Mouse (Mus musculus) neural tube, embryonic 14.5 days (tissue): ENCODE measurements around the gene Bcl9. TPM values are rescaled to one million over a fixed set of nuclear protein-coding genes. Genes with fewer than 3 reads are reported as not detected.

ENCODE experiments used
- ATAC-seq: fragments of 200-750 bp; cut with Nextera tagmentation; 2 replicates; pipeline ENCODE4 v1.8.0; 2017; ENCODE audit warnings: low read depth, mild to moderate bottlenecking, moderate TSS enrichment, moderate library complexity
- H3K27ac ChIP-seq: fragments of 300-500 bp; sonication (generic); 2 replicates; pipeline ENCODE4 v1.5.1; 2014; ENCODE audit warnings: low read depth, mild to moderate bottlenecking, control low read depth, low read length, moderate library complexity, mixed read lengths
- H3K27me3 ChIP-seq: fragments of 300-500 bp; sonication (generic); 2 replicates; pipeline ENCODE4 v1.6.1; 2014; ENCODE audit warnings: low read length; ENCODE audit not compliant: control insufficient read depth, insufficient read depth
- H3K36me3 ChIP-seq: fragments of 300-500 bp; sonication (generic); 2 replicates; pipeline ENCODE4 v1.6.1; 2014; ENCODE audit warnings: low read length, mixed read lengths; ENCODE audit not compliant: control insufficient read depth, insufficient read depth
- H3K4me1 ChIP-seq: fragments of 300-500 bp; sonication (generic); 2 replicates; pipeline ENCODE4 v1.6.1; 2014; ENCODE audit warnings: low read length; ENCODE audit not compliant: control insufficient read depth, insufficient read depth
- H3K4me2 ChIP-seq: fragments of 300-500 bp; sonication (generic); 2 replicates; pipeline ENCODE4 v1.6.1; 2014; ENCODE audit warnings: mild to moderate bottlenecking, low read depth, low read length, control low read depth
- H3K4me3 ChIP-seq: fragments of 300-500 bp; sonication (generic); 2 replicates; pipeline ENCODE4 v1.5.1; 2014; ENCODE audit warnings: low read depth, low read length, control low read depth, mixed read lengths
- H3K9ac ChIP-seq: fragments of 300-500 bp; sonication (generic); replicated peaks from 2 replicates; pipeline ENCODE4 v1.6.1; 2014; ENCODE audit warnings: low read depth, mild to moderate bottlenecking, control low read depth, low read length, mixed read lengths
- H3K9me3 ChIP-seq: fragments of 300-500 bp; sonication (generic); 2 replicates; pipeline ENCODE4 v1.6.1; 2016; ENCODE audit warnings: low read length; ENCODE audit not compliant: control insufficient read depth
- WGBS: fragments of 180-500 bp; shearing (Covaris S2); extraction: QIAGEN DNeasy Blood & Tissue Kit; methylation state at CpG from one replicate; pipeline ENCODE4 v1.1.7; 2014; 5-methylcytosine and 5-hydroxymethylcytosine counted together
- polyA plus RNA-seq: library from polyadenylated mRNA; unstranded; fragments of >200 nt; fragmentation: Nextera tagmentation; extraction: Ambion mirVana; gene quantifications from 2 replicates; pipeline ENCODE4 v1.2.1, GENCODE M21; 2014

Gene Bcl9
- polyA plus RNA-seq, 1 experiment from 2014 or later, result 60.7 TPM

GRCm38 (mm10) chr3:97230631-97231404 is 66.9 kb downstream of the Bcl9 start:
- H3K36me3 ChIP-seq, result no peaks in the 10 kb centered on the region
- 97% methylated on average over 5 of the region's 5 CpGs for WGBS
- peaks cover 15% of the 10 kb centered on the region for H3K4me1 ChIP-seq
- no peaks in the 10 kb centered on the region for H3K27me3 ChIP-seq
- H3K4me3 ChIP-seq, result no peak overlapping the region
- H3K27ac ChIP-seq, result no peak overlapping the region
- no peaks in the 10 kb centered on the region for H3K9me3 ChIP-seq
- H3K4me2 ChIP-seq, result no peak overlapping the region
- no peak overlapping the region for H3K9ac ChIP-seq
- ATAC-seq, result no peak

DNA sequence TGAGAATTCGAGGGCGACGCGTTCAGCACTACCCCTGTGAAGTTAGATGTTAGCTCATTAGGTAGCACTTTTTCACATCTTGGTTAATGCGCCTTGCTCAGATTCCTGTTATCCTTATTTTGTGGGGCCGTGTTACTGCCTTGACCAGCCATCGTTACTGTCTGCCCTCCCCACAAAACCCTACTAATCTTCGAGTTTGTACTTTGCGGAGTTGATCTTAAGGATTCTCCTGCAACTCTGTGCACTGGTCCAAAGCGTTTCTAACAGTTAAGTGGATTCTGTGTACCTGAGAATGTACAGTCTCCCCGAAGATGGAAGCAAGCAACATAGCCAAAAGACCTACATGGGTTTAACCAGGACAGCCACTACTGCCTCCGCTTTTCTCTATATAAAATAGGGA is 69.3 kb downstream of the Bcl9 start:
- no peak for ATAC-seq

DNA sequence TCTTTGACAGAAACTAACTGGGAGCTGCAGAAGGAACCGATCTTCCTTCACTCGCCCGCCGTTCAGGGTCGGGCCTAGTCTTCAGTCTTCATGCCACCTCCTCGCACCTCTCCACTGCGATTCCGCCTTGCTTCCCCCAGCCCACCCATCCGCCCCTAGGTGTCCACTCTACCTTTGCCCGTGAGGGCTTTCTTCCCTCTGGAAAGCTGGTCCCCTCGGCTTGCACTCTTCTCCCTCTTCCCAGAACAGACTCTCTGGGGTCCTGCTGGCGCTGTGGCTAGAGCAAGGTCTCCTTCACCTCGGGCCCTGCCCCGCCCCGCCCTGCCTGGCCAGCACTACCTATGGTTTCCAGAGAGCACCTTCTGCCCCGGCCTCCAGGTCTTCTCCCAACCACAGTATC is 69.7 kb downstream of the Bcl9 start:
- ATAC-seq, result peak; percentile 50; the same call in 1 of the 2 replicates
- Histone ChIP-seq H3K36me3 (no peaks in the 10 kb centered on the region), H3K9me3 (no peaks in the 10 kb centered on the region), H3K27ac (peak overlapping the region; percentile 87), H3K27me3 (no peaks in the 10 kb centered on the region), H3K4me2 (peak overlapping the region; percentile 81), H3K4me1 (peaks cover 18% of the 10 kb centered on the region), H3K4me3 (peak overlapping the region; percentile 74), H3K9ac (peak overlapping the region; percentile 91)
- under 1% methylated on average over 16 of the region's 16 CpGs for WGBS

More for the DNA sequence above, 69.3 kb downstream of the Bcl9 start:
- 22% methylated on average over 12 of the region's 12 CpGs for WGBS
- Histone ChIP-seq H3K4me1 (peaks cover 18% of the 10 kb centered on the region), H3K9me3 (no peaks in the 10 kb centered on the region), H3K36me3 (no peaks in the 10 kb centered on the region), H3K27me3 (no peaks in the 10 kb centered on the region), H3K4me3 (peak overlapping the region; percentile 74), H3K27ac (no peak overlapping the region; the same call in 1 of the 2 replicates), H3K4me2 (peak overlapping the region; percentile 81), H3K9ac (peak overlapping the region; percentile 91; the same call in 1 of the 2 replicates)

DNA sequence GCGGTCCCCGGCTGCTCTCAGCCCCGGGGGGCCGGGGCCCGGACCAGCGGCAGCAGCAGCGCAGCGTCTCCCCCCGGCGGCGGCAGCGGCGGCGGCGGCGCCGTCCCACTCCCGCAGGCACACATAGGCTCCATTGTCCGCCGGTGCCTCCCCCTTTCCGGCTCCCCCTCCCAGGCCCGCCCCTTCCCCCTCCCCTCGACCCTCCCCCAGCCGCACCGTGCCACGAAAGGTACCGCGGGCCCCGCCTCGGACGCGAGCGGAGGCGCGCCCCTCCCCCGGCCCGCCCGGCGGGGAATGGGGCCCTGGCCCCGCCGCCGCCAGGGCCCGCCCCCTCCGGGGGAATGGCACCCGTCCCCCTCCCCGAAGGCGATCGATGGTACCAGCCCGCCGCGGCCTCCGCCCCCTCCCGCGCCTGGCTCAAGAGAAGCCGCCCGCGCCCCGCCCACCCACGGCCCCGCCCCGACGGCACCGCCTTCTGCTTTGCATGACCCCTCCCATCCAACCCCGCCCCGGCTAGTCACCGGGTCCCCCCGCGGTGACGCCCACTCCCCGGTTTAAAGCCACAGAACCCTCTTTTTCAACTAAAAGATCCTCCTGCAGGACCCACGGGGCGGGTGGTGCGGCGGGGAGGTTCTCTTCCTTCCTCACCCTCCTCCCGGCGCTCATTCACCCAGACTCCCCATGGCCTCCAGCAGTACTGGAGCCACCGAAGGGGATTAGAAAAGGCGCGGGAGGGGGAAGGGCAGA is 70.3 kb downstream of the Bcl9 start:
- H3K4me1 ChIP-seq, result peaks cover 18% of the 10 kb centered on the region
- peak; percentile 91 for ATAC-seq
- H3K9ac ChIP-seq, result peak overlapping the region; percentile 91
- H3K27me3 ChIP-seq, result no peaks in the 10 kb centered on the region
- H3K27ac ChIP-seq, result peak overlapping the region; percentile 87
- peak overlapping the region; percentile 81 for H3K4me2 ChIP-seq
- no peaks in the 10 kb centered on the region for H3K36me3 ChIP-seq
- peak overlapping the region; percentile 74 for H3K4me3 ChIP-seq
- H3K9me3 ChIP-seq, result no peaks in the 10 kb centered on the region
- WGBS, result under 1% methylated on average over 39 of the region's 79 CpGs

DNA sequence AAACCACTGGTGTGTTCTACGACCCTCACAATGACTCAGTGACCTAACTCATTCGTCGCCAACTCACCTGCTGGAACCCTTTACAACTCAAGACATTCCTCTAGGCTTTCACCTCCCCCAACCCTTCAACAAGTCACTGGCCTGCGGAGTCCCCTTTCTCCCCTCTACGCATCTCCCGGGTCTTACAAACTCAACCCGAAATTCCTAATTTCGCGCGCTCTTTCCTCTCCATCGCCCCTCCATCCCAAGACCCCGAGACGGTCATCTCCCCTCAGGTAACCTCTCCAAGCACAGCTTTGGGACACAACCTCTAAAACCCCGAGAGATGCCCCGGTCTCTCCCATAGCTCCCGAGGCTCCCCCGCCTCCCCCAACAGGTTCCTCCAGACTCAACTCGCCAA is 71.0 kb downstream of the Bcl9 start:
- 1% methylated on average over 18 of the region's 18 CpGs for WGBS
- Histone ChIP-seq H3K4me1 (peaks cover 18% of the 10 kb centered on the region), H3K9ac (peak overlapping the region; percentile 91), H3K36me3 (0 out of 2 replicates have a peak, but pooled peaks cover under 1% of the 10 kb centered on the region), H3K4me3 (peak overlapping the region; percentile 74), H3K27me3 (no peaks in the 10 kb centered on the region), H3K27ac (peak overlapping the region; percentile 87), H3K4me2 (peak overlapping the region; percentile 78), H3K9me3 (no peaks in the 10 kb centered on the region)
- ATAC-seq, result peak; percentile 26; the same call in 1 of the 2 replicates

DNA sequence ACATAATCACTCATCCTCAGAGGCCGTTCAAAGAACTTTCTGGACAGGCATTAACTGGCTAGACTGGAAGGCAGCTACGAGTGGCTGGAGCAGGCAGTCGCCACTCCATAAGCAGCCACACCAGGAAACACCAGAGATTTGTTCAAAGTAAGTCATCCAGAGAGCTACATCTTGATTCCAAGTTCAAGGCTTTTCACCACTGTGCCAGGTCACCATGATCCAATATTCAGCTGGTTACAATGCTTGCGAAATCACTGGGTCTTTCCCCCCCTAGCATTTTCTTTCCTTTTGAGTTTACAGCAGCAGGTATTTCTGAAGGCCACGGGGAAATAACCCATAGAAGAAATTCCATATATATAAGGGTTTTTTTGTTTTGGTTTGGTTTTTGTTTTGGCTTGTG is 72.5 kb downstream of the Bcl9 start:
- WGBS, result 83% methylated on average over 5 of the region's 5 CpGs
- H3K4me2 ChIP-seq, result no peak overlapping the region
- ATAC-seq, result no peak

DNA sequence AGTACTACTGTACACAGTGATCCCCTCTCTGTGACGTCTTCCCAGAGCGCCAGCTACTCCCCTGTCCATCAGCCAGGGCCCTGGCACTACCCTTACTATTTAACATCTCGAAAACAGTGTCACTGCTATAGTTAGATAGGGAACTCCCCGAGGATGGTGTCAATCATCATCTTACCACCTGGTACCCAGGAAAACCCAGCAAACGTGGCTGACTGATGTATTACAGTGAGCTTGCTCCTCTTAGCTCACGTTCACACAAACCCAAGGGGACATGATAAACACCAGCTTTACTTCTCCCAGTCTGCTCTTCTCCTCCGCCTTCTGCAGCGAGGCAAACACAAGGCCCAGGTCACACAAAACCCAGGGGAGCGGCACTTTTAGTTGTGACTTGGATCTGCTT is 74.5 kb downstream of the Bcl9 start:
- no peak overlapping the region for H3K9ac ChIP-seq
- no peak overlapping the region for H3K4me2 ChIP-seq
- H3K27me3 ChIP-seq, result no peaks in the 10 kb centered on the region
- peaks cover 16% of the 10 kb centered on the region for H3K36me3 ChIP-seq
- H3K27ac ChIP-seq, result no peak overlapping the region
- no peaks in the 10 kb centered on the region for H3K9me3 ChIP-seq
- peaks cover 14% of the 10 kb centered on the region for H3K4me1 ChIP-seq
- WGBS, result 71% methylated on average over 9 of the region's 9 CpGs
- no peak for ATAC-seq
- H3K4me3 ChIP-seq, result no peak overlapping the region

More for the DNA sequence above, 72.5 kb downstream of the Bcl9 start:
- Histone ChIP-seq H3K27me3 (no peaks in the 10 kb centered on the region), H3K27ac (no peak overlapping the region), H3K4me3 (no peak overlapping the region), H3K4me1 (peaks cover 18% of the 10 kb centered on the region), H3K9me3 (no peaks in the 10 kb centered on the region), H3K9ac (no peak overlapping the region), H3K36me3 (peaks cover 12% of the 10 kb centered on the region)

DNA sequence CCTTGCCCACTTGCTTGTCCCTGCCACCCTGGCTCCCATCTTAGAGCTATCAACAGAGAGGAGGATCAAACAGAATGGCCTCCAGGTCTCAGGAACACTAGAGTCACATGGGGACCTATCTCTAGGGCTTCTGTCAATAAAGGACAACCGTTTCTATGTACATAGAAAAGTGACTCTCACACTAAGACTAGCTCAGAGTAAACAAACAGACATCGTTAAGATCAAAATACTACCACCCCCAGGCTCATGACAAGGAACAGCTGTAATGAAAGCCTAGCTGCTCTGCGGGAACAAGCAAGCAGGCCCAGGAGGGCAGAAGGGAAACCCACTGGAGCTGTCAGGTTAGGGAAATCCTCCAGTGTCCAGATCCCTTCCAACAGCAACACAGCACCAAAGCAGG is 82.2 kb downstream of the Bcl9 start:
- ATAC-seq, result no peak
- peaks cover 5% of the 10 kb centered on the region; the same call in 1 of the 2 replicates for H3K4me1 ChIP-seq
- H3K36me3 ChIP-seq, result peaks cover 56% of the 10 kb centered on the region
- no peaks in the 10 kb centered on the region for H3K9me3 ChIP-seq
- no peaks in the 10 kb centered on the region for H3K27me3 ChIP-seq
- H3K4me3 ChIP-seq, result no peak overlapping the region
- 79% methylated on average over 3 of the region's 3 CpGs for WGBS
- no peak overlapping the region for H3K27ac ChIP-seq
- no peak overlapping the region for H3K4me2 ChIP-seq
- no peak overlapping the region for H3K9ac ChIP-seq

GRCm38 (mm10) chr3:97214439-97214838 is 83.3 kb downstream of the Bcl9 start:
- ATAC-seq, result peak; percentile 65; the same call in 1 of the 2 replicates
- no peaks in the 10 kb centered on the region for H3K9me3 ChIP-seq
- peaks cover 5% of the 10 kb centered on the region; the same call in 1 of the 2 replicates for H3K4me1 ChIP-seq
- H3K4me3 ChIP-seq, result no peak overlapping the region
- H3K36me3 ChIP-seq, result peaks cover 65% of the 10 kb centered on the region
- peak overlapping the region; percentile 44; the same call in 1 of the 2 replicates for H3K27ac ChIP-seq
- 38% methylated on average over 1 of the region's 1 CpGs for WGBS
- H3K4me2 ChIP-seq, result no peak overlapping the region
- no peak overlapping the region for H3K9ac ChIP-seq
- no peaks in the 10 kb centered on the region for H3K27me3 ChIP-seq
